Mouse (Mus musculus): ENCODE data around the gene Dek.

- no peak for TF ChIP-seq CTCF (IDR thresholded peaks at IDR 0.05; ENCODE audit: low read depth, low read length)
- TF ChIP-seq POLR2A (IDR thresholded peaks at IDR 0.05; ENCODE audit: extremely low read depth, insufficient read depth, low read length), result no peak
Measured at GRCm38 (mm10) chr13:47124986-47125385, 19.0 kb upstream of the Dek start.

Measured in liver, adult 2 months (tissue).